Mouse (Mus musculus) midbrain, postnatal 0 days (tissue): Measurements from ENCODE around the gene Aox2. TPM values are rescaled to one million over a fixed set of nuclear protein-coding genes. Genes with fewer than 3 reads are reported as not detected.
"Not testable (repeated sequence)": the region's sequence is repeated elsewhere in the genome, so short reads cannot be mapped to it uniquely, and the experiment has no call there.

Experiments
- ATAC-seq: fragments of 200-750 bp; cut with Nextera tagmentation; 2 replicates; pipeline ENCODE4 v1.8.0; 2017; ENCODE audit warnings: moderate number of reproducible peaks, mild to moderate bottlenecking, moderate TSS enrichment, moderate library complexity; ENCODE audit not compliant: low FRiP score
- DNase-seq: peaks from one replicate; pipeline ENCODE4 v3.0.0-alpha.2; 2015; ENCODE audit warnings: low spot score
- H3K27ac ChIP-seq: fragments of 300-500 bp; sonication (generic); 2 replicates; pipeline ENCODE4 v1.5.1; 2014; ENCODE audit warnings: low read depth, mild to moderate bottlenecking, low read length, mixed read lengths
- H3K27me3 ChIP-seq: fragments of 300-500 bp; sonication (generic); 2 replicates; pipeline ENCODE4 v1.6.1; 2014; ENCODE audit warnings: low read length, control low read depth, mixed read lengths; ENCODE audit not compliant: insufficient read depth
- H3K36me3 ChIP-seq: fragments of 300-500 bp; sonication (generic); 2 replicates; pipeline ENCODE4 v1.6.1; 2014; ENCODE audit warnings: low read length, control low read depth, mixed read lengths; ENCODE audit not compliant: insufficient read depth
- H3K4me1 ChIP-seq: fragments of 300-500 bp; sonication (generic); 2 replicates; pipeline ENCODE4 v1.6.1; 2014; ENCODE audit warnings: mild to moderate bottlenecking, control low read depth, antibody characterized with exemption, low read length, mixed read lengths; ENCODE audit not compliant: insufficient read depth
- H3K4me2 ChIP-seq: fragments of 300-500 bp; sonication (generic); 2 replicates; pipeline ENCODE4 v1.6.1; 2014; ENCODE audit warnings: low read depth, mild to moderate bottlenecking, low read length, mixed read lengths; ENCODE audit not compliant: poor library complexity, severe bottlenecking
- H3K4me3 ChIP-seq: fragments of 300-500 bp; sonication (generic); 2 replicates; pipeline ENCODE4 v1.5.1; 2014; ENCODE audit warnings: low read depth, mild to moderate bottlenecking, low read length, moderate library complexity
- H3K9ac ChIP-seq: fragments of 300-500 bp; sonication (generic); replicated peaks from 2 replicates; pipeline ENCODE4 v1.6.1; 2014; ENCODE audit warnings: mild to moderate bottlenecking, low read length, moderate library complexity, mixed read lengths; ENCODE audit not compliant: poor library complexity, severe bottlenecking
- H3K9me3 ChIP-seq: fragments of 300-500 bp; sonication (generic); 2 replicates; pipeline ENCODE4 v1.6.1; 2016; ENCODE audit warnings: low read length, control low read depth
- CTCF ChIP-seq: IDR thresholded peaks from 2 replicates; pipeline ENCODE4 v1.5.1; 2016; ENCODE audit warnings: antibody characterized with exemption, mild to moderate bottlenecking
- WGBS: fragments of 180-500 bp; shearing (Covaris S2); extraction: QIAGEN DNeasy Blood & Tissue Kit; methylation state at CpG from one replicate; pipeline ENCODE4 v1.1.7; 2014; 5-methylcytosine and 5-hydroxymethylcytosine counted together
- polyA plus RNA-seq: library from polyadenylated mRNA; unstranded; fragments of >200 nt; fragmentation: Nextera tagmentation; extraction: Ambion mirVana; gene quantifications from 2 replicates; pipeline ENCODE4 v1.2.1, GENCODE M21; 2015
- total RNA-seq: library from RNA; depleted of rRNA; stranded (reverse); fragments of >200 nt; gene quantifications from 2 replicates; pipeline ENCODE4 v1.2.3, GENCODE M21; 2014

Aox2 gene
- total and polyA plus RNA-seq, 2 experiments from 2014 or later: 0.16 TPM; not detected in 1

DNA sequence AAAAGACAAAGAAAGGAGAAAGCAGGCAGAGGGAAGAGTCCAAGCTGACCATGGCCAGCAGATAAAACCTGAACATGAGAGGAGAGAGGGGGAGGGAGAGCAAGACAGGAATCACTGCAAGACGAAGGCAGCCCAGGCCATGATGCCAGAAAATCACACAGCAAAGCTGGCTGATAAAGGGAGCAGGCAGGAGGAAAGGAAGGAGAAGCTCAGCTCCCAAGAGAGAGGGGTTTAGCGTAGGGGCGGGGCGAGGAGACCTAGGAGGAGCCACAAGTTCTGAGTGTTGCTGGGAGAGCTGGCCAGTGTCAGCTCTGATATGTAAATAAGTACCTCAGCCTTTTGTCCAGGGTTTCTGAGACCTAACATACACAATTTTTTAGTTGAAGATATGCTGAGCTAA, 84.2 kb downstream of the Aox2 start:
- Histone ChIP-seq H3K4me1 (no peaks in the 10 kb centered on the region), H3K36me3 (no peaks in the 10 kb centered on the region), H3K27ac (no peak overlapping the region), H3K4me2 (no peak overlapping the region), H3K27me3 (no peaks in the 10 kb centered on the region), H3K9ac (no peak overlapping the region), H3K4me3 (no peak overlapping the region), H3K9me3 (no peaks in the 10 kb centered on the region)
- TF ChIP-seq CTCF: no peak
- no peak for DNase-seq
- 59% methylated on average over 4 of the region's 4 CpGs for WGBS
- ATAC-seq: no peak

DNA sequence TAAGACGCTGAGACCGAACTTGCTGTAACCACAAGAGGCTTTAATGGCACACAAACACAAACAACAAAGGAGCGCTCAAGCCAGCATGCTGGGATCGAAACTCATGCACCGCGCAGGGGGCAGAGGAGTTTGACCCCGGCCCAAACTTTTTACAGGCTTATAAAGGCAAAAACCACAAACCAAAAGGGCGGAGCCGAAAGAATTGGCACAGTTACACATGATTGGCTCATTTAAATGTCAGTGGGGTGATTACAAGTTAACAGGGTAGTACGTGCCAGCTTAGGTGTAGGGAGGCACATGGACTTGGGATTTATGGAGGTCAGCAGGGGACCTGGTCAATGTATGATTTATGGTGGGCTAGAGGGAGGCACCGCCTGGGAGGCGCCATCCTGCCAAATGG, 86.4 kb downstream of the Aox2 start:
- TF ChIP-seq CTCF: no peak
- H3K9me3 ChIP-seq: no peaks in the 10 kb centered on the region
- H3K27ac ChIP-seq: no peak overlapping the region
- WGBS: 83% methylated on average over 12 of the region's 12 CpGs
- no peak overlapping the region for H3K4me2 ChIP-seq
- H3K27me3 ChIP-seq: no peaks in the 10 kb centered on the region
- H3K36me3 ChIP-seq: no peaks in the 10 kb centered on the region
- DNase-seq: no peak
- no peaks in the 10 kb centered on the region for H3K4me1 ChIP-seq
- H3K4me3 ChIP-seq: no peak overlapping the region
- H3K9ac ChIP-seq: no peak overlapping the region
- ATAC-seq: no peak

DNA sequence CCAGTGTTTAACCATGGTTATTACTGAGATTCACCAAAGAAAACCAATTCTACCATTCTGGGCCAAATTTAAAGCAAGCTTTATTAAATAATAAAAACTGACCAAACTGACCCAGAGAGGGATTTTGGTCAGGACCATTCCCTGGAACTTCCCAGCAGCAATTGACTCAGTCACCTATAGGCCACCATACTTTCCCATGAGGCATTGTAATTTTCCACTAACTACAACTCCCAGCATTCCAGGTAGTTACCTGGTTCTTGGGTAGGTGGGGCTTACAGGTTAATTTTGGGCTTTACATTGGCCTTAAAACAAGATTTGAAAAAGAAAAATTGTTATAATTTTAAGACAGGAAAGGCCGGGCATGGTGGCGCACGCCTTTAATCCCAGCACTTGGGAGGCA, 87.7 kb downstream of the Aox2 start:
- Histone ChIP-seq H3K27me3 (no peaks in the 10 kb centered on the region), H3K4me2 (no peak overlapping the region), H3K4me1 (no peaks in the 10 kb centered on the region), H3K9me3 (no peaks in the 10 kb centered on the region), H3K36me3 (no peaks in the 10 kb centered on the region), H3K4me3 (no peak overlapping the region), H3K27ac (no peak overlapping the region), H3K9ac (no peak overlapping the region)
- DNase-seq (no peak), ATAC-seq (no peak)
- no peak for TF ChIP-seq CTCF
- 96% methylated on average over 3 of the region's 3 CpGs for WGBS

DNA sequence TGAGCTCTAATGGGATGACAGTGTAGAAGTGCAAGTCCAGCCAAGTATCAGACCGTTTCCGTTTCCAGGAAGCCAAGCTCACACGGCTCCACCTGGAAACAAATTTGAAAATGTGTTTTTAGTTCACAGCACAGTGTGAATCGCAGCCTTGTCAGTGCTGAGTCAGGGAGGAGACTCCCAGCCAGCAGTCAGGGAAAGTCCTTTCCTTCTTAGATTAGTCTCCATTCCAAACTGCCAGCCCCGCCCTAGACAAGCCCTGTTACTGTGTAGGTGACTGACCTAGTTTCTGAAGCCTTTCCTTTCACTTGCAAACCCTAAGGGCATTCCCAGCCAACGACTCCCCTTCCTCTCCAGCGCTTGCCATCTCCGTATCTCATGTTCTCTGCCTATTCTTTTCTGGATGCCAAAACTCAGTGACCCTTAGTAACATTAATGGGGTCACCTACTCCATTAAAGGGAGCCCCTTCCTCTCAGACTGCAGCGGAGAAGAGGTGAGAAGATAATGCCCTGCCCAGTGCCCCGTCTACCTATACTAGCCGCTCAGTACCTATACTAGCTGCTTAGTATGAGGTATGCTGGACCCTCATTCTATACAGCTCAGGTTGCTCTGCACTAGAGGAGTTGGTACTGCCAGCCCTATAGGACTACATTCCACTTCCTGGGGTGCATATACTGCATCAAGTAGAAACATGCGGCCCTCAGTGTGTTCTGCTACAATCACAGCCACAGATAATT, 88.8 kb downstream of the Aox2 start:
- Histone ChIP-seq H3K27ac (no peak overlapping the region), H3K36me3 (no peaks in the 10 kb centered on the region), H3K4me3 (no peak overlapping the region), H3K9ac (no peak overlapping the region), H3K9me3 (no peaks in the 10 kb centered on the region), H3K4me1 (no peaks in the 10 kb centered on the region), H3K4me2 (no peak overlapping the region), H3K27me3 (no peaks in the 10 kb centered on the region)
- 88% methylated on average over 12 of the region's 12 CpGs for WGBS
- DNase-seq: no peak
- ATAC-seq: no peak
- TF ChIP-seq CTCF: no peak

DNA sequence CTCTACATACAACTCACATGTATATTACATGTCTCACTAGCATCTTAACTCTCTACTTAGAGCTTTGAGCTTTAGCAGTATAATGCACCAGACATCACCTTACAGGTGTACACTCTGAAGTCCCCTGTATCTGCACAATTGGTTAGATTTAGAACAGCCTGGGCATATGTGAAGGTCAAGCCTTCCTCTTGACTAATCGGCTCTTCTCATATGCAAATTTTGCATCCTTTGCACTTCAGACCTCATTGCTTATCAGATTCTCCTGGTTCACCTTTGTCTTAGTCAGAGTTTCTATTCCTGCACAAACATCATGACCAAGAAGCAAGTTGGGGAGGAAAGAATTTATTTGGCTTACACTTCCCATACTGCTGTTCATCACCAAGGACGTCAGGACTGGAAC, 91.6 kb downstream of the Aox2 start:
- ATAC-seq: no peak
- H3K4me2 ChIP-seq: no peak overlapping the region
- WGBS: 87% methylated on average over 2 of the region's 2 CpGs

GRCm38 (mm10) chr1:58374266-58374665, 96.1 kb downstream of the Aox2 start:
- H3K4me2 ChIP-seq, H3K27ac ChIP-seq, DNase-seq, H3K4me1 ChIP-seq, H3K27me3 ChIP-seq, H3K9ac ChIP-seq, H3K9me3 ChIP-seq, H3K4me3 ChIP-seq, H3K36me3 ChIP-seq, ATAC-seq: not testable (repeated sequence)
- WGBS: 77% methylated on average over 2 of the region's 2 CpGs

More for the DNA sequence above, 91.6 kb downstream of the Aox2 start:
- H3K27me3 ChIP-seq: no peaks in the 10 kb centered on the region
- no peak overlapping the region for H3K4me3 ChIP-seq
- H3K9me3 ChIP-seq: no peaks in the 10 kb centered on the region
- H3K4me1 ChIP-seq: no peaks in the 10 kb centered on the region
- no peaks in the 10 kb centered on the region for H3K36me3 ChIP-seq
- no peak overlapping the region for H3K27ac ChIP-seq
- no peak overlapping the region for H3K9ac ChIP-seq
- DNase-seq: no peak
- TF ChIP-seq CTCF: no peak
